Mouse (Mus musculus) erythroblast, embryonic 14.5 days (primary cell): ENCODE results near the gene Rnaseh2a. TPM values are rescaled to one million over a fixed set of nuclear protein-coding genes. Genes with fewer than 3 reads are reported as not detected.
A peak's percentile ranks its signal among the peaks of the same experiment; 100 is the strongest.
"Not testable (repeated sequence)": the region's sequence is repeated elsewhere in the genome, so short reads cannot be mapped to it uniquely, and the experiment has no call there.

Source experiments
- H3K27me3 ChIP-seq: 2 replicates; pipeline ENCODE4 v1.6.1; 2012; ENCODE audit warnings: inconsistent platforms; ENCODE audit not compliant: control insufficient read depth
- H3K36me3 ChIP-seq: 2 replicates; pipeline ENCODE4 v1.6.1; 2012; ENCODE audit warnings: mild to moderate bottlenecking, inconsistent platforms; ENCODE audit not compliant: control insufficient read depth
- H3K4me1 ChIP-seq: 2 replicates; pipeline ENCODE4 v1.6.1; 2012; ENCODE audit warnings: inconsistent platforms; ENCODE audit not compliant: control insufficient read depth
- H3K4me3 ChIP-seq: replicated peaks from 2 replicates; pipeline ENCODE3; 2012; ENCODE audit warnings: moderate library complexity, mild to moderate bottlenecking, inconsistent platforms
- H3K9me3 ChIP-seq: 2 replicates; pipeline ENCODE4 v1.6.1; 2012; ENCODE audit warnings: low read length, inconsistent platforms, mixed read lengths; ENCODE audit not compliant: control insufficient read depth
- GATA1 ChIP-seq: IDR thresholded peaks from 2 replicates; pipeline ENCODE4 v1.6.1; 2012; ENCODE audit warnings: low read length, inconsistent platforms, mixed read lengths
- TAL1 ChIP-seq: IDR thresholded peaks from 3 replicates; pipeline ENCODE4 v1.6.1; 2012; ENCODE audit warnings: low read length, inconsistent platforms, mixed read lengths
- polyA plus RNA-seq: library from polyadenylated mRNA; stranded (reverse); fragments of >175 nt; gene quantifications from 2 replicates; pipeline ENCODE4 v1.2.3, GENCODE M21; 2012

Gene Rnaseh2a
- polyA plus RNA-seq, 1 experiment = 162 TPM

- TF ChIP-seq GATA1 (no peak), TAL1 (no peak)
Measured at GRCm38 (mm10) chr8:84913502-84913900, 56.1 kb downstream of the Rnaseh2a start.

GRCm38 (mm10) chr8:84912895-84913501 is 56.6 kb downstream of the Rnaseh2a start:
- no peaks in the 10 kb centered on the region for H3K9me3 ChIP-seq
- TF ChIP-seq GATA1 (no peak), TAL1 (no peak)
- H3K4me3 ChIP-seq = peak overlapping the region; percentile 75
- peaks cover 77% of the 10 kb centered on the region for H3K4me1 ChIP-seq
- H3K36me3 ChIP-seq = peaks cover 42% of the 10 kb centered on the region
- peaks cover 26% of the 10 kb centered on the region for H3K27me3 ChIP-seq

More at GRCm38 (mm10) chr8:84913502-84913900, 56.1 kb downstream of the Rnaseh2a start:
- H3K9me3 ChIP-seq = no peaks in the 10 kb centered on the region
- peaks cover 76% of the 10 kb centered on the region for H3K4me1 ChIP-seq
- H3K36me3 ChIP-seq = peaks cover 42% of the 10 kb centered on the region
- H3K4me3 ChIP-seq = peak overlapping the region; percentile 75
- peaks cover 31% of the 10 kb centered on the region for H3K27me3 ChIP-seq

GRCm38 (mm10) chr8:84912391-84912790 is 57.2 kb downstream of the Rnaseh2a start:
- peak overlapping the region; percentile 75 for H3K4me3 ChIP-seq
- peaks cover 45% of the 10 kb centered on the region for H3K36me3 ChIP-seq
- H3K27me3 ChIP-seq = peaks cover 19% of the 10 kb centered on the region
- no peaks in the 10 kb centered on the region for H3K9me3 ChIP-seq
- TF ChIP-seq TAL1 = no peak
- no peak for TF ChIP-seq GATA1
- H3K4me1 ChIP-seq = peaks cover 80% of the 10 kb centered on the region

GRCm38 (mm10) chr8:84911854-84912253 is 57.7 kb downstream of the Rnaseh2a start:
- peaks cover 51% of the 10 kb centered on the region for H3K36me3 ChIP-seq
- H3K27me3 ChIP-seq = peaks cover 17% of the 10 kb centered on the region
- TF ChIP-seq TAL1 (no peak), GATA1 (no peak)
- peaks cover 85% of the 10 kb centered on the region for H3K4me1 ChIP-seq
- peak overlapping the region; percentile 75 for H3K4me3 ChIP-seq
- no peaks in the 10 kb centered on the region for H3K9me3 ChIP-seq

GRCm38 (mm10) chr8:84910551-84910950 is 59.0 kb downstream of the Rnaseh2a start:
- peaks cover 54% of the 10 kb centered on the region for H3K36me3 ChIP-seq
- peaks cover 83% of the 10 kb centered on the region for H3K4me1 ChIP-seq
- peaks cover 17% of the 10 kb centered on the region for H3K27me3 ChIP-seq
- no peaks in the 10 kb centered on the region for H3K9me3 ChIP-seq
- TF ChIP-seq GATA1 (no peak), TAL1 (no peak)
- peak overlapping the region; percentile 72 for H3K4me3 ChIP-seq

- H3K4me3 ChIP-seq = peak overlapping the region; percentile 72
- peaks cover 83% of the 10 kb centered on the region for H3K4me1 ChIP-seq
- H3K9me3 ChIP-seq = no peaks in the 10 kb centered on the region
- peaks cover 17% of the 10 kb centered on the region for H3K27me3 ChIP-seq
- peaks cover 58% of the 10 kb centered on the region for H3K36me3 ChIP-seq
- TF ChIP-seq GATA1 (no peak), TAL1 (no peak)
Measured at GRCm38 (mm10) chr8:84909949-84910348, 59.6 kb downstream of the Rnaseh2a start.

GRCm38 (mm10) chr8:84909162-84909767 is 60.3 kb downstream of the Rnaseh2a start:
- Histone ChIP-seq H3K4me1 (peaks cover 84% of the 10 kb centered on the region), H3K27me3 (peaks cover 17% of the 10 kb centered on the region), H3K4me3 (peak overlapping the region; percentile 72), H3K36me3 (peaks cover 65% of the 10 kb centered on the region), H3K9me3 (no peaks in the 10 kb centered on the region)
- no peak for TF ChIP-seq TAL1
- TF ChIP-seq GATA1 = no peak

- peak within 1 kb of the TSS; percentile 72 for H3K4me3 ChIP-seq
- peaks cover 17% of the 10 kb centered on the region for H3K27me3 ChIP-seq
- TF ChIP-seq TAL1 = no peak
- no peak for TF ChIP-seq GATA1
- peaks cover 82% of the 10 kb centered on the region for H3K4me1 ChIP-seq
- H3K36me3 ChIP-seq = peaks cover 72% of the 10 kb centered on the region
- H3K9me3 ChIP-seq = no peaks in the 10 kb centered on the region
Measured at GRCm38 (mm10) chr8:84908421-84909161, 61.0 kb downstream of the Rnaseh2a start, which contains the start of gene Dnase2a. Gene Dnase2a (plus strand): TSS chr8:84908560.

GRCm38 (mm10) chr8:84907979-84908378 is 61.6 kb downstream of the Rnaseh2a start:
- H3K9me3 ChIP-seq = not testable (repeated sequence)
- peaks cover 78% of the 10 kb centered on the region for H3K36me3 ChIP-seq
- H3K4me1 ChIP-seq = peaks cover 80% of the 10 kb centered on the region
- H3K27me3 ChIP-seq = peaks cover 14% of the 10 kb centered on the region
- peak overlapping the region; percentile 72 for H3K4me3 ChIP-seq
